Comparison of ENCODE assay signal across 8 mouse cellular contexts in the genomic region with DNA sequence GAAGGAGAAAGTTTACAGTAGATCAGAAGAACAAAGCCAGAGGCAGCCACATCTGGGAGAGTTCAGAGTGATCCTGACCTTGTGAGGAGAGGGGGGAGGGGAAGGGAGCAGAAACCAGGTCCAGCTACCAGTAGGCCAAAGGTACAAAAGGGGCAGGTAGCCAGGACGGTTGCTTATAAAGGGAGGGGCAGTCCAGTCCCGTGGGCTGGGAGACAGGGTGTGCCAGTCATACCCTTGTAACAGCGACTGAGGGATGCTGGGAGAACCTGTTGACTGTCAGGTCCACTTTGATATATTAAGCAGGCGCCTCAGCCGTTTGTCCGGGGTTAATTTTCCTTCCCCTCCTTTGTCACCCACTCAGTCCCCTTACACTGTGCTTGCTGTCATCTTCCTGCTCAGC. TPM values are rescaled to one million over a fixed set of nuclear protein-coding genes. Genes with fewer than 3 reads are reported as not detected.
DNase-seq lines count a peak whose midpoint lies in the region; ATAC-seq and TF ChIP-seq lines count a peak whose summit lies in the region.

No protein-coding gene starts in this region.

- WGBS in heart, adult 2 months, result 2% methylated on average over 6 of the region's 6 CpGs
- 3% methylated on average over 6 of the region's 6 CpGs for WGBS in intestine, embryonic 16.5 days

- TF ChIP-seq EP300 in heart, adult 2 months (IDR thresholded peaks at IDR 0.05; ENCODE audit: insufficient read depth, low read depth, low read length), result peak; percentile 89

- no peaks in the 10 kb centered on the region for H3K9me3 ChIP-seq in intestine, embryonic 16.5 days (ENCODE audit: control insufficient read depth, low read length)

- H3K79me2 ChIP-seq in heart, adult 2 months (replicated peaks; ENCODE audit: control insufficient read depth, insufficient read depth, low read length), result peaks cover 4% of the 10 kb centered on the region; the same call in 1 of the 2 replicates

- peak overlapping the region; percentile 96 for H3K27ac ChIP-seq in heart, adult 2 months
- peak overlapping the region; percentile 98 for H3K27ac ChIP-seq in embryonic fibroblast, embryonic 13.5 days (ENCODE audit: insufficient read depth, low read length)
- H3K27ac ChIP-seq in intestine, embryonic 16.5 days (ENCODE audit: low read length), result peak overlapping the region; percentile 99

- peak; percentile 71 for ATAC-seq in intestine, embryonic 16.5 days

- peak overlapping the region; percentile 77 for H3K9ac ChIP-seq in heart, adult 2 months (ENCODE audit: low read depth, low read length)
- H3K9ac ChIP-seq in intestine, embryonic 16.5 days (ENCODE audit: low read depth, low read length), result peak overlapping the region; percentile 45

- peak; percentile 64 to 73 for DNase-seq in heart, adult 2 months
- no peak for DNase-seq in heart, adult 8-10 months (ENCODE audit: low spot score)
- DNase-seq in lung, adult 18-20 months, result peak; percentile 82 to 87
- peak; percentile 40 for DNase-seq in thymus, postnatal 0 days (ENCODE audit: low spot score)
- DNase-seq in testis, postnatal 10 days (ENCODE audit: low spot score), result no peak
- no peak for DNase-seq in layer of hippocampus, adult 9-10 months (ENCODE audit: low spot score)

- H3K36me3 ChIP-seq in heart, adult 2 months (ENCODE audit: control insufficient read depth, insufficient read depth, low read length), result peaks cover 19% of the 10 kb centered on the region
- no peaks in the 10 kb centered on the region for H3K36me3 ChIP-seq in intestine, embryonic 16.5 days (ENCODE audit: control insufficient read depth, insufficient read depth, low read length)

- no peak for TF ChIP-seq POLR2A in heart, adult 2 months (IDR thresholded peaks at IDR 0.05; ENCODE audit: insufficient read depth, low read depth, low read length)
- TF ChIP-seq POLR2A in embryonic fibroblast, embryonic 13.5 days (IDR thresholded peaks at IDR 0.05; ENCODE audit: low read depth, low read length), result peak; percentile 57

- no peaks in the 10 kb centered on the region for H3K27me3 ChIP-seq in heart, adult 2 months (ENCODE audit: control insufficient read depth, insufficient read depth, low read length)
- H3K27me3 ChIP-seq in intestine, embryonic 16.5 days (replicated peaks; ENCODE audit: control insufficient read depth, insufficient read depth, low read length), result no peaks in the 10 kb centered on the region

- H3K4me2 ChIP-seq in intestine, embryonic 16.5 days (ENCODE audit: low read depth, low read length), result peak overlapping the region; percentile 52

- intact Hi-C loops in heart, adult 2 months (cut with DNase I), result loop anchor here (1.0 to 5.0 kb wide), 3 partner anchors 16 to 88 kb away; partner anchors contain the start of gene Golph3l

- no peak for TF ChIP-seq CTCF in heart, adult 2 months (IDR thresholded peaks at IDR 0.05)
- no peak for TF ChIP-seq CTCF in embryonic fibroblast, embryonic 13.5 days (IDR thresholded peaks at IDR 0.05; ENCODE audit: borderline replicate concordance, insufficient read depth, low read length)

- H3K4me1 ChIP-seq in heart, adult 2 months (ENCODE audit: control insufficient read depth, insufficient read depth, low read length), result peaks cover 45% of the 10 kb centered on the region
- peaks cover 25% of the 10 kb centered on the region for H3K4me1 ChIP-seq in embryonic fibroblast, embryonic 13.5 days (ENCODE audit: control insufficient read depth, insufficient read depth, low read length)
- H3K4me1 ChIP-seq in intestine, embryonic 16.5 days (ENCODE audit: control insufficient read depth, insufficient read depth, low read length), result peaks cover 44% of the 10 kb centered on the region

- H3K4me3 ChIP-seq in heart, adult 2 months, result peak overlapping the region; percentile 15
- no peak overlapping the region for H3K4me3 ChIP-seq in embryonic fibroblast, embryonic 13.5 days (ENCODE audit: insufficient read depth, low read length)
- H3K4me3 ChIP-seq in intestine, embryonic 16.5 days (ENCODE audit: low read length), result no peak overlapping the region

RNA-seq across cellular contexts. Expression of gene Adamtsl4, which starts 12.9 kb away (rescaled TPM):
- total RNA-seq in heart, adult 2 months (2021), result 10 to 100 TPM; 39.2 to 51.4 TPM
- 36.2 and 46.2 TPM in 2 replicates for polyA plus RNA-seq in heart, adult 2 months (2012; rRNA removed)
- total RNA-seq in heart, adult 8-10 months (2022), result 10 to 100 TPM; 35.5 to 60.3 (median 45.4) TPM
- 18.9 and 26.4 TPM in 2 replicates for polyA plus RNA-seq in embryonic fibroblast, embryonic 13.5 days (2011; ENCODE audit: insufficient read length, low read depth, missing spikeins)
- 2.5 and 3.2 TPM in 2 replicates for polyA plus RNA-seq in intestine, embryonic 16.5 days (2015; fragmentation: Nextera tagmentation; extraction: Ambion mirVana)
- 0.91 and 2.0 TPM in 2 replicates for polyA plus RNA-seq in thymus, postnatal 0 days (2015; fragmentation: Nextera tagmentation; extraction: Ambion mirVana)

RNA-seq across cellular contexts. Expression of gene Mcl1, which starts 16.2 kb away (rescaled TPM):
- total RNA-seq in heart, adult 2 months (2021), result 100 to 1,000 TPM; 134 to 139 TPM
- polyA plus RNA-seq in heart, adult 2 months (2012; rRNA removed), result 39.1 and 64.4 TPM in 2 replicates
- 100 to 1,000 TPM; 123 to 159 (median 134) TPM for total RNA-seq in heart, adult 8-10 months (2022)
- polyA plus RNA-seq in embryonic fibroblast, embryonic 13.5 days (2011; ENCODE audit: insufficient read length, low read depth, missing spikeins), result 109 and 118 TPM in 2 replicates
- polyA plus RNA-seq in intestine, embryonic 16.5 days (2015; fragmentation: Nextera tagmentation; extraction: Ambion mirVana), result 14.7 and 17.0 TPM in 2 replicates
- polyA plus RNA-seq in thymus, postnatal 0 days (2015; fragmentation: Nextera tagmentation; extraction: Ambion mirVana), result 81.3 and 91.3 TPM in 2 replicates

RNA-seq across cellular contexts. Expression of gene Ensa, which starts 50.0 kb away (rescaled TPM):
- total RNA-seq in heart, adult 2 months (2021), result 10 to 100 TPM; 71.5 to 77.7 TPM
- polyA plus RNA-seq in heart, adult 2 months (2012; rRNA removed), result 17.4 and 28.3 TPM in 2 replicates
- total RNA-seq in heart, adult 8-10 months (2022), result 10 to 100 TPM; 77.2 to 84.9 (median 80.6) TPM
- 71.5 and 86.4 TPM in 2 replicates for polyA plus RNA-seq in embryonic fibroblast, embryonic 13.5 days (2011; ENCODE audit: insufficient read length, low read depth, missing spikeins)
- 67.3 and 69.9 TPM in 2 replicates for polyA plus RNA-seq in intestine, embryonic 16.5 days (2015; fragmentation: Nextera tagmentation; extraction: Ambion mirVana)
- polyA plus RNA-seq in thymus, postnatal 0 days (2015; fragmentation: Nextera tagmentation; extraction: Ambion mirVana), result 58.5 and 65.4 TPM in 2 replicates

Comparison
In these comparisons a context has a peak if more than half of its experiments do, and no peak if none do; other contexts are left out.
1. DNase-seq: peak in heart, adult 2 months (2 of 2), lung, adult 18-20 months (2 of 2) and thymus, postnatal 0 days (single experiment); none in heart, adult 8-10 months (single experiment), testis, postnatal 10 days (single experiment) and layer of hippocampus, adult 9-10 months (single experiment).
2. Peak in every context shown above with its lines, with median percentiles within 50 percentile points of each other: H3K27ac ChIP-seq.